Mouse (Mus musculus) lung, postnatal 0 days (tissue): Measurements from ENCODE around the gene Atrip. TPM values are rescaled to one million over a fixed set of nuclear protein-coding genes. Genes with fewer than 3 reads are reported as not detected.

Experiments
- ATAC-seq: fragments of 200-750 bp; cut with Nextera tagmentation; 2 replicates; pipeline ENCODE4 v1.8.0; 2017; ENCODE audit warnings: moderate library complexity
- DNase-seq: peaks from one replicate; pipeline ENCODE4 v3.0.0-alpha.2; 2016; ENCODE audit warnings: low spot score
- H3K27ac ChIP-seq: fragments of 300-500 bp; sonication (generic); 2 replicates; pipeline ENCODE4 v1.5.1; 2014; ENCODE audit warnings: antibody characterized with exemption, mild to moderate bottlenecking, low read length, mixed read lengths
- H3K27me3 ChIP-seq: fragments of 300-500 bp; sonication (generic); replicated peaks from 2 replicates; pipeline ENCODE4 v1.6.1; 2014; ENCODE audit warnings: low read length, mixed read lengths; ENCODE audit not compliant: insufficient read depth
- H3K36me3 ChIP-seq: fragments of 300-500 bp; sonication (generic); 2 replicates; pipeline ENCODE4 v1.6.1; 2014; ENCODE audit warnings: low read length, mixed read lengths; ENCODE audit not compliant: insufficient read depth
- H3K4me1 ChIP-seq: fragments of 300-500 bp; sonication (generic); 2 replicates; pipeline ENCODE4 v1.6.1; 2014; ENCODE audit warnings: antibody characterized with exemption, low read depth, low read length, mixed read lengths; ENCODE audit not compliant: insufficient read depth
- H3K4me2 ChIP-seq: fragments of 300-500 bp; sonication (generic); replicated peaks from 2 replicates; pipeline ENCODE4 v1.6.1; 2014; ENCODE audit warnings: low read depth, mild to moderate bottlenecking, low read length, moderate library complexity, mixed read lengths
- H3K4me3 ChIP-seq: fragments of 300-500 bp; sonication (generic); 2 replicates; pipeline ENCODE4 v1.5.1; 2014; ENCODE audit warnings: low read depth, low read length
- H3K9ac ChIP-seq: fragments of 300-500 bp; sonication (generic); replicated peaks from 2 replicates; pipeline ENCODE4 v1.6.1; 2014; ENCODE audit warnings: low read depth, mild to moderate bottlenecking
- H3K9me3 ChIP-seq: fragments of 300-500 bp; sonication (generic); 2 replicates; pipeline ENCODE4 v1.6.1; 2016; ENCODE audit warnings: low read length, mixed read lengths
- CTCF ChIP-seq: IDR thresholded peaks from 2 replicates; pipeline ENCODE4 v1.5.1; 2016; ENCODE audit warnings: antibody characterized with exemption, mild to moderate bottlenecking
- EP300 ChIP-seq: IDR thresholded peaks from 2 replicates; pipeline ENCODE4 v1.6.1; 2016; ENCODE audit warnings: antibody characterized with exemption, mild to moderate bottlenecking, control low read depth
- WGBS: fragments of 180-500 bp; shearing (Covaris S2); extraction: QIAGEN DNeasy Blood & Tissue Kit; methylation state at CpG from one replicate; pipeline ENCODE4 v1.1.7; 2014; 5-methylcytosine and 5-hydroxymethylcytosine counted together
- polyA plus RNA-seq: library from polyadenylated mRNA; unstranded; fragments of >200 nt; fragmentation: Nextera tagmentation; extraction: Ambion mirVana; gene quantifications from 2 replicates; pipeline ENCODE4 v1.2.1, GENCODE M21; 2015

Gene Atrip
- polyA plus RNA-seq, 1 experiment from 2014 or later = 11.4 TPM

- H3K4me1 ChIP-seq = no peaks in the 10 kb centered on the region; the same call in 1 of the 2 replicates
- 0 out of 2 replicates have a peak overlapping the region, but pooled peaks have one; percentile 43 for H3K27ac ChIP-seq
- TF ChIP-seq CTCF (no peak), EP300 (no peak)
- WGBS = 76% methylated on average over 20 of the region's 20 CpGs
- no peak overlapping the region for H3K9ac ChIP-seq
- no peaks in the 10 kb centered on the region for H3K9me3 ChIP-seq
- ATAC-seq = no peak
- H3K36me3 ChIP-seq = no peaks in the 10 kb centered on the region
- H3K27me3 ChIP-seq = no peaks in the 10 kb centered on the region
- no peak overlapping the region for H3K4me3 ChIP-seq
- H3K4me2 ChIP-seq = no peak overlapping the region
- DNase-seq = no peak
Observed at GRCm38 (mm10) chr9:109100307-109100928, 26.5 kb upstream of the Atrip start.

- ATAC-seq (peak; percentile 25), DNase-seq (peak; percentile 79)
- Histone ChIP-seq H3K27ac (peak overlapping the region; percentile 97), H3K9me3 (no peaks in the 10 kb centered on the region), H3K4me3 (no peak overlapping the region), H3K27me3 (no peaks in the 10 kb centered on the region), H3K4me1 (peaks cover 9% of the 10 kb centered on the region; the same call in 1 of the 2 replicates), H3K9ac (no peak overlapping the region), H3K4me2 (no peak overlapping the region; the same call in 1 of the 2 replicates), H3K36me3 (no peaks in the 10 kb centered on the region)
- TF ChIP-seq EP300 (no peak), CTCF (no peak)
- WGBS = 36% methylated on average over 5 of the region's 6 CpGs
Observed at GRCm38 (mm10) chr9:109098969-109099368, 25.0 kb upstream of the Atrip start.

- H3K27ac ChIP-seq = peak overlapping the region; percentile 97
- H3K4me1 ChIP-seq = peaks cover 9% of the 10 kb centered on the region; the same call in 1 of the 2 replicates
- no peaks in the 10 kb centered on the region for H3K27me3 ChIP-seq
- no peaks in the 10 kb centered on the region for H3K9me3 ChIP-seq
- H3K9ac ChIP-seq = no peak overlapping the region
- no peaks in the 10 kb centered on the region for H3K36me3 ChIP-seq
- no peak for ATAC-seq
- no peak for DNase-seq
- TF ChIP-seq CTCF = no peak
- TF ChIP-seq EP300 = no peak
- no peak overlapping the region for H3K4me3 ChIP-seq
- peak overlapping the region; percentile 74; the same call in 1 of the 2 replicates for H3K4me2 ChIP-seq
- WGBS = 66% methylated on average over 8 of the region's 8 CpGs
Observed at GRCm38 (mm10) chr9:109098366-109098765, 24.4 kb upstream of the Atrip start.

- peak overlapping the region; percentile 74 for H3K4me2 ChIP-seq
- H3K4me3 ChIP-seq = no peak overlapping the region
- H3K27ac ChIP-seq = peak overlapping the region; percentile 97
- WGBS = 52% methylated on average over 5 of the region's 5 CpGs
- TF ChIP-seq CTCF (no peak), EP300 (no peak)
- H3K4me1 ChIP-seq = peaks cover 9% of the 10 kb centered on the region; the same call in 1 of the 2 replicates
- H3K9me3 ChIP-seq = no peaks in the 10 kb centered on the region
- DNase-seq (peak; percentile 26), ATAC-seq (no peak)
- no peaks in the 10 kb centered on the region for H3K36me3 ChIP-seq
- H3K27me3 ChIP-seq = no peaks in the 10 kb centered on the region
- H3K9ac ChIP-seq = 0 out of 2 replicates have a peak overlapping the region, but pooled peaks have one; percentile 9
Observed at GRCm38 (mm10) chr9:109097831-109098230, 23.9 kb upstream of the Atrip start.

GRCm38 (mm10) chr9:109097291-109097690 lies 23.4 kb upstream of the Atrip start:
- TF ChIP-seq CTCF (no peak), EP300 (peak; percentile 56; the same call in 1 of the 2 replicates)
- ATAC-seq (peak; percentile 11), DNase-seq (peak; percentile 70)
- 27% methylated on average over 6 of the region's 6 CpGs for WGBS
- peak overlapping the region; percentile 74 for H3K4me2 ChIP-seq
- H3K27me3 ChIP-seq = no peaks in the 10 kb centered on the region
- H3K4me3 ChIP-seq = peak overlapping the region; percentile 75; the same call in 1 of the 2 replicates
- no peaks in the 10 kb centered on the region for H3K36me3 ChIP-seq
- H3K9ac ChIP-seq = 0 out of 2 replicates have a peak overlapping the region, but pooled peaks have one; percentile 9
- peak overlapping the region; percentile 97 for H3K27ac ChIP-seq
- peaks cover 9% of the 10 kb centered on the region; the same call in 1 of the 2 replicates for H3K4me1 ChIP-seq
- no peaks in the 10 kb centered on the region for H3K9me3 ChIP-seq

- ATAC-seq = peak; percentile 13
- Histone ChIP-seq H3K27me3 (no peaks in the 10 kb centered on the region), H3K4me3 (peak overlapping the region; percentile 75), H3K4me1 (peaks cover 9% of the 10 kb centered on the region; the same call in 1 of the 2 replicates), H3K9me3 (no peaks in the 10 kb centered on the region), H3K27ac (peak overlapping the region; percentile 97), H3K9ac (peak overlapping the region; percentile 75), H3K36me3 (no peaks in the 10 kb centered on the region), H3K4me2 (peak overlapping the region; percentile 74)
- 28% methylated on average over 6 of the region's 6 CpGs for WGBS
- TF ChIP-seq CTCF (no peak), EP300 (no peak)
- DNase-seq = peak; percentile 59
Observed at GRCm38 (mm10) chr9:109096856-109097255, 22.9 kb upstream of the Atrip start.
